Mouse (Mus musculus) kidney, postnatal 0 days (tissue): ENCODE measurements around the gene Wfikkn2. TPM values are rescaled to one million over a fixed set of nuclear protein-coding genes. Genes with fewer than 3 reads are reported as not detected.

Experiments used
- ATAC-seq: fragments of 200-750 bp; cut with Nextera tagmentation; replicated peaks from 2 replicates; pipeline ENCODE4 v1.8.0; 2017; ENCODE audit warnings: low read depth, moderate number of reproducible peaks, moderate TSS enrichment, moderate library complexity; ENCODE audit not compliant: low FRiP score
- DNase-seq: peaks from one replicate; pipeline ENCODE4 v3.0.0-alpha.2; 2016; ENCODE audit warnings: low spot score
- H3K27ac ChIP-seq: fragments of 300-500 bp; sonication (generic); 2 replicates; pipeline ENCODE4 v1.5.1; 2014; ENCODE audit warnings: mild to moderate bottlenecking
- H3K27me3 ChIP-seq: fragments of 300-500 bp; sonication (generic); 2 replicates; pipeline ENCODE4 v1.6.1; 2014; ENCODE audit warnings: low read length, mixed read lengths; ENCODE audit not compliant: insufficient read depth
- H3K36me3 ChIP-seq: fragments of 300-500 bp; sonication (generic); 2 replicates; pipeline ENCODE4 v1.6.1; 2014; ENCODE audit warnings: low read length, mixed read lengths; ENCODE audit not compliant: insufficient read depth
- H3K4me1 ChIP-seq: fragments of 300-500 bp; sonication (generic); replicated peaks from 2 replicates; pipeline ENCODE4 v1.6.1; 2014; ENCODE audit warnings: antibody characterized with exemption, low read length, mixed read lengths; ENCODE audit not compliant: insufficient read depth
- H3K4me2 ChIP-seq: fragments of 300-500 bp; sonication (generic); 2 replicates; pipeline ENCODE4 v1.6.1; 2014; ENCODE audit warnings: mild to moderate bottlenecking, low read length, moderate library complexity, mixed read lengths
- H3K4me3 ChIP-seq: fragments of 300-500 bp; sonication (generic); replicated peaks from 2 replicates; pipeline ENCODE4 v1.5.1; 2014; ENCODE audit warnings: low read depth, low read length
- H3K9ac ChIP-seq: fragments of 300-500 bp; sonication (generic); 2 replicates; pipeline ENCODE4 v1.6.1; 2014; ENCODE audit warnings: low read depth, low read length
- H3K9me3 ChIP-seq: fragments of 300-500 bp; sonication (generic); replicated peaks from 2 replicates; pipeline ENCODE4 v1.6.1; 2016; ENCODE audit warnings: low read length, inconsistent platforms, mixed read lengths
- CTCF ChIP-seq: IDR thresholded peaks from 2 replicates; pipeline ENCODE4 v1.5.1; 2016; ENCODE audit warnings: antibody characterized with exemption, low read depth, mild to moderate bottlenecking, moderate library complexity
- WGBS: fragments of 180-500 bp; shearing (Covaris S2); extraction: QIAGEN DNeasy Blood & Tissue Kit; methylation state at CpG from one replicate; pipeline ENCODE4 v1.1.7; 2014; 5-methylcytosine and 5-hydroxymethylcytosine counted together
- polyA plus RNA-seq: library from polyadenylated mRNA; unstranded; fragments of >200 nt; fragmentation: Nextera tagmentation; extraction: Ambion mirVana; gene quantifications from 2 replicates; pipeline ENCODE4 v1.2.1, GENCODE M21; 2015

The Wfikkn2 gene
- polyA plus RNA-seq, 1 experiment from 2014 or later = 1.2 TPM

DNA sequence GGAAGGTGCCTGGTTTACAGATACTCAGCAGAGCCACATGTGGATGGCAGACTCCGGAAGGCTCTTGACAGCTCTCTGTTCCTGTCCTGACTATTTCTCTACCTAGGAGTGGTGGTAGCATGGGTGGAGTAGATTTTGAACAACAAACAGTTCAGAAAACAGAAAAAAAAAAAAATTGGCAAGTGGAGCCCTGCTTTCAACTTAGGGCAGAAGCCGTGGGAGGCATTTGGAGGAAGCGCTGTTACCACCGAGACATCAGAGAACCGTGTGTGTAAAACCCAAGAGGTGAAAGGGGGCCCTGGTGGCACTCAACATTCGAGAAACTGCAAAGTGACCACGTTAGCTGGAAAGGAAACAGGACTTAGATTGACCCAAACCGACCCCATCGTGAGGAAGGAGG is 7.4 kb upstream of the Wfikkn2 start:
- H3K27me3 ChIP-seq = no peaks in the 10 kb centered on the region
- DNase-seq = no peak
- no peak overlapping the region for H3K4me3 ChIP-seq
- H3K9ac ChIP-seq = no peak overlapping the region
- TF ChIP-seq CTCF = no peak
- H3K4me1 ChIP-seq = no peaks in the 10 kb centered on the region
- WGBS = 53% methylated on average over 9 of the region's 9 CpGs
- no peaks in the 10 kb centered on the region for H3K36me3 ChIP-seq
- ATAC-seq = no peak
- no peak overlapping the region for H3K27ac ChIP-seq
- H3K9me3 ChIP-seq = no peaks in the 10 kb centered on the region
- no peak overlapping the region for H3K4me2 ChIP-seq

DNA sequence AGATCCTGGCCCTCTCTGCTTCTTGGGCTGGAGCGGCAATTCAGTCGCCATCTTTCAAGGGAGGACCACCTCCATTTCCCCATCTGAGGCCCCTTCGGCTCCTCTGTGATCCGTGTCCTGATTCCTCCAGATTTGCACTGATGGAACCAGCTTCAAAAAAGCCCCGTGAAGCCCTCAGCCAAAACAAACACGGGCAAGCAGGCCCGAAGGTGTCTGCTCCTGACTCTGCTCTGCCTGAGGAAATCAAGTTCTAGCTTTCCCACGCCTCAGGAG is 920 bp upstream of the Wfikkn2 start:
- TF ChIP-seq CTCF = no peak
- Histone ChIP-seq H3K36me3 (no peaks in the 10 kb centered on the region), H3K4me3 (no peak overlapping the region), H3K9me3 (no peaks in the 10 kb centered on the region), H3K9ac (0 out of 2 replicates have a peak overlapping the region, but pooled peaks have one; percentile 24), H3K27ac (no peak overlapping the region), H3K27me3 (no peaks in the 10 kb centered on the region), H3K4me2 (no peak overlapping the region), H3K4me1 (peaks cover 19% of the 10 kb centered on the region; the same call in 1 of the 2 replicates)
- no peak for DNase-seq
- 26% methylated on average over 8 of the region's 8 CpGs for WGBS
- no peak for ATAC-seq

DNA sequence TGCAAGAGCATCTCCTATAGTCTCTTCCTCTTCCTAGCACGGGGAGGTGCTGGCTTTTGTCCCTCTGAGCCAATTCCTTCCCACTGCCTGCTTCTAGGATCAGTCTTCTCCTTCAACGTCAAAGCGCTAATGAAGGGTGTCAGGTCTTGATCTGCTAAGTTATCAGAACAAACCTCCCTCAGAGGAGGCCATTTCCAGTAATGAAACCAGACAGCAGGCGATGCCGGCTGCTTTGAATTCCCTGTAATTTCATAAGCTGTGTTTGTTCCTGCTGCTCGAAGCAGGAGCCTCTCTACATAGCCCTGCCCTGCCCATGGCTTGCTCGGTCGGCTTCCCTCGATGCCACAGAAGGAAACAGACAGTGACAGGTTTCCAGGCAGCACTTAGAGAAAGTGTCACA is 1.4 kb downstream of the Wfikkn2 start:
- 72% methylated on average over 9 of the region's 9 CpGs for WGBS
- no peak for TF ChIP-seq CTCF
- ATAC-seq (no peak), DNase-seq (no peak)
- Histone ChIP-seq H3K36me3 (no peaks in the 10 kb centered on the region), H3K27ac (no peak overlapping the region), H3K27me3 (no peaks in the 10 kb centered on the region), H3K4me3 (no peak overlapping the region), H3K9ac (no peak overlapping the region), H3K4me1 (peaks cover 19% of the 10 kb centered on the region; the same call in 1 of the 2 replicates), H3K4me2 (no peak overlapping the region), H3K9me3 (no peaks in the 10 kb centered on the region)

DNA sequence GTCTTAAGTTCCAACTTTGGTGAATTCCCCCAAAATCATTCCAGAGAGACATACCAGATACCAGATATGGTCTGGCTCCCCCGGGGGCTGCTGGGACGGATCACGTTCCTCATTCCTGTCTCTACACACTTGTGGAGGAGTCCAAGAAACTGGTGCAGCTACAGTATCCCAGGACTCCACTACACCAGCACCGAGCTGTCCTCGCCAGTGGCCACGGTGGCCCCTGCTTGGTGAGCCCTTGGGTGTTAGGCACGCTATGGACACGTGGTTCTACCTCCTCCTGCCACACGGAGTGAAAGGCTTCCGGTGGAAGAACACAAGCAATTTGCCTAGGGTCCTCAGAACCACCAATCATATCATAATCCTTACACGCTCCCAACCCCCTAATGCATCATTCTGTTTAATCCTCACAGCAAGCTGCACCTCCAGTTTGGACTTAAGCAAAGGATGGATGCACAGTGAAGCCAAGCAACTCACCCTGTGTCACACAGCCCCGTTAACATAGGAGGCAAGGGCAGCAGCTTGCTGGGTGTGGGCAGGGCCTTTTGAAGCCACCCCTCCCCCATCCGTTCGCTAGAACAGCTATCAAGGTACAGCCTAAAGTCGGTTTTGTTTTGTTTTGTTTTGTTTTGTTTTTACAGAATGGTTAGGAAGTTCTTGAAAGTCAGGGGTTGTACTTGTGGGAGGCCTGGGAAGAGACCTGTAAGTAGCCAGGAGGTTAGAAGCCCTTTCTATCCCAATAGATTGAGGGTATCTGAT is 2.2 kb downstream of the Wfikkn2 start:
- peak overlapping the region; percentile 60 for H3K4me2 ChIP-seq
- no peak for TF ChIP-seq CTCF
- WGBS = 25% methylated on average over 15 of the region's 15 CpGs
- H3K27me3 ChIP-seq = no peaks in the 10 kb centered on the region
- H3K9me3 ChIP-seq = no peaks in the 10 kb centered on the region
- H3K36me3 ChIP-seq = no peaks in the 10 kb centered on the region
- no peak for DNase-seq
- no peak overlapping the region for H3K4me3 ChIP-seq
- H3K27ac ChIP-seq = no peak overlapping the region
- H3K9ac ChIP-seq = peak overlapping the region; percentile 52; the same call in 1 of the 2 replicates
- peak; percentile 55 for ATAC-seq
- peaks cover 19% of the 10 kb centered on the region; the same call in 1 of the 2 replicates for H3K4me1 ChIP-seq

DNA sequence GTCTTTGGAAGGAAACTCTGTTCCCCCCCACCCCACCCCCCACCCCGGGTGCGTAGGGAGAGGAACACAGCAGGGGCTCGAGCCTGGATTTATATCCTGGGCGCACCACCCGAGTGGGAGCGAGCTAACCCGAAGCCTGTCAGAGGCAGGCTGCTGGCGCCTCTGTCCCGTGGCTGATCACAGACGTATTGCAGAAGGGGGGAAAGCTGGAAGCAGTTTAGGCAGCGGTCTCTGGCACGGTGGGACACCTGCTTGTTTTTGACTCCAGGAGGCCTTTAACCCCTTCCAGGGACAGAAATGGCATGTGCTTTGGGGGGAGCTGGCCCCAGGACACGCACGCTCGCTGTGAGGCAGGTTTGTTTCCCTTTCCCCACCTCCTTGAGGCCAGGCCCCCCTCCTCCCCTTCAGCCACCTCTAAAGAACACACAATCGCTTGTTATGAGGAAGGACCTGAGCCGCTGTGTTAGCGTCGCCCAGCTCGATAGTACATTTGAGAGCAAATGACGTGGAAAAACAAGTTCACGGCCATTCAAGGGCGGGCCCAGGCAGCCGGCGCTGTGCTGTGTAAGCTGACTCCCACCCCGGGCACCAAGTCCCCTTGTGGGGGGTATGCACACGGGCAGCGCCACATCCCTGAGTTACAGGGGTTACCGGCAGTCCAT is 2.9 kb downstream of the Wfikkn2 start:
- WGBS = 2% methylated on average over 29 of the region's 29 CpGs
- peak; percentile 77 for DNase-seq
- Histone ChIP-seq H3K27me3 (no peaks in the 10 kb centered on the region), H3K27ac (peak overlapping the region; percentile 56; the same call in 1 of the 2 replicates), H3K9me3 (no peaks in the 10 kb centered on the region), H3K4me2 (peak overlapping the region; percentile 60), H3K4me1 (peaks cover 19% of the 10 kb centered on the region; the same call in 1 of the 2 replicates), H3K4me3 (no peak overlapping the region; the same call in 1 of the 2 replicates), H3K36me3 (no peaks in the 10 kb centered on the region), H3K9ac (peak overlapping the region; percentile 52)
- ATAC-seq = peak; percentile 63
- TF ChIP-seq CTCF = no peak; the same call in 1 of the 2 replicates

DNA sequence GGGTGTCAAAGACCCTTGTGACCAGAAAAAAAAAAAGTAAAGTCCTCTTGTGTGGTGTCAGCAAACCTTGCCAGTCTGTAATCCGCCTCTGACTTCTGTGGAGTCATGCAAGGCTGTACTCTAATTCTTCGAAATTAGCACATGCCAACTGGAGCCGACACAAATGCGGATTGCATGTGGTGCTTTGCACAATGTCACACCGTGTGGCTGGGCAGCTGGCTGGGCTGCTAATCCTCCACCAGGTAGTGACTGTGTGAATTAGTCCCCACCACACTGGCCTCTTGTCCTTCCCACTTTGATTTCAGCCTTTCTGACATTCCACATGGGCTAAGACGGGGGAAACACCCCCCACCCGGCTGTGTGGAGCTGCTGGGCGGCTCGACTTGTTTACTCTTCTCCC is 6.1 kb downstream of the Wfikkn2 start:
- 46% methylated on average over 9 of the region's 9 CpGs for WGBS
- TF ChIP-seq CTCF = no peak

More for the DNA sequence above, 6.1 kb downstream of the Wfikkn2 start:
- Histone ChIP-seq H3K4me3 (no peak overlapping the region), H3K9ac (no peak overlapping the region), H3K4me2 (no peak overlapping the region), H3K27ac (no peak overlapping the region), H3K36me3 (no peaks in the 10 kb centered on the region), H3K4me1 (peaks cover 12% of the 10 kb centered on the region; the same call in 1 of the 2 replicates), H3K9me3 (no peaks in the 10 kb centered on the region), H3K27me3 (no peaks in the 10 kb centered on the region)
- ATAC-seq = no peak
- DNase-seq = no peak
